Mouse (Mus musculus): Measurements from ENCODE around the gene Syce3. TPM values are rescaled to one million over a fixed set of nuclear protein-coding genes. Genes with fewer than 3 reads are reported as not detected.

The Syce3 gene
- polyA plus RNA-seq, 3 experiments from 2014 or later: not detected

DNA sequence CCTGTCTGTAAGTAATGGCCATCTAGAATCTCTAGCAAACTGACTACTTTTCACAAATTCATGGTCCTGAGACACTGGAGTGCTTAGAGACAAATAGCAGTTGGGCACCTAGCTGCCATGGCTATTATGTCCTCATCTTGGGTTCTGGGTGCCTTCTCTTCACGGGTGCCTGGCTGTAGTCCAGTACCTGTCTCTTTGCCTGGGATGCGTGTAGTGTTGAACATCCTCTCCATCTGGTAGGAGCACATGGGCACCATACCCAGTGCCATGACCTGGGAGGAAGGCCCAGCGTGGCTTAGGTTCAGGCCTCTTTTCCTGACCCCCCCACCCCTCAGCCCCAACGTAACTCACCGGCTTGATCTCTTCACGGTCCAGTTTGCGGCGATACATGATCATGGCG is 11.6 kb upstream of the Syce3 start:
- ATAC-seq: no peak

DNA sequence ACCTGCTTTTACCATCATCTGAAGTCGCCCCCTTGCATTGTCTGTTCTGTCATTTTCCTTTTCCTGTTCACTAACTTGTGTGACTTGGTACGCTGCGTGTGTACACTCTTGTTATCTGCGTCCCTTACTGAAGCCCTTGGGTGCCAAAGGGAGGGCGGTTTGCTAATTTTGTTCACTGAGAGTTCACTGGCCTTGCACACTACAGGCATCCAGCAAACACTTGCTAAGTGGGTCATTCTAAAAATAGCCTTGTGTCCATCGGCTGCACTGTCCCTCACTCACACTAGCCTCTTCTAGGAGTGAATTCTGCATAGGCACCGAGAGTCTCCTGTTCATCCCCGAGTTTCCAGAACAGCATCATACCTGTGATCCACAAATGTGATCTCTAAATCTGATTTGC is 5.0 kb upstream of the Syce3 start:
- ATAC-seq: no peak

DNA sequence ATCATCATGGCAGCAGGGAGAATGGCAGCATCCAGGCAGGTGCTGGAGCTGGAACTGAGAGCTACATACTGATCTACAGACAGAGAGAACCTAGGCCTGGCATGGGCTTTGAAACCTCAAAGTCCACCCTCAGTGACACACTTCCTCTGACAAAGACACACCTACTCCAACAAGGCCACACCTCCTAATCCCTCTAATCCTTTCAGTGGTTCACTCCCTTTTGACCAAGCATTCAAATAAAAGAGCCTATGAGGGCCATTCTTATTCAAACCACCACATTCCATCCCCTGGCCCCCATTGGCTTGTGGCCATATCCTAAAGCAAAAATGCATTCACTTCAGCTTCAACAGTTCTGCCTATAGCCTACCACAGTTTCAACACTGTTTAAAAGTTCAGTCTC is 3.6 kb downstream of the Syce3 start:
- ATAC-seq: no peak

DNA sequence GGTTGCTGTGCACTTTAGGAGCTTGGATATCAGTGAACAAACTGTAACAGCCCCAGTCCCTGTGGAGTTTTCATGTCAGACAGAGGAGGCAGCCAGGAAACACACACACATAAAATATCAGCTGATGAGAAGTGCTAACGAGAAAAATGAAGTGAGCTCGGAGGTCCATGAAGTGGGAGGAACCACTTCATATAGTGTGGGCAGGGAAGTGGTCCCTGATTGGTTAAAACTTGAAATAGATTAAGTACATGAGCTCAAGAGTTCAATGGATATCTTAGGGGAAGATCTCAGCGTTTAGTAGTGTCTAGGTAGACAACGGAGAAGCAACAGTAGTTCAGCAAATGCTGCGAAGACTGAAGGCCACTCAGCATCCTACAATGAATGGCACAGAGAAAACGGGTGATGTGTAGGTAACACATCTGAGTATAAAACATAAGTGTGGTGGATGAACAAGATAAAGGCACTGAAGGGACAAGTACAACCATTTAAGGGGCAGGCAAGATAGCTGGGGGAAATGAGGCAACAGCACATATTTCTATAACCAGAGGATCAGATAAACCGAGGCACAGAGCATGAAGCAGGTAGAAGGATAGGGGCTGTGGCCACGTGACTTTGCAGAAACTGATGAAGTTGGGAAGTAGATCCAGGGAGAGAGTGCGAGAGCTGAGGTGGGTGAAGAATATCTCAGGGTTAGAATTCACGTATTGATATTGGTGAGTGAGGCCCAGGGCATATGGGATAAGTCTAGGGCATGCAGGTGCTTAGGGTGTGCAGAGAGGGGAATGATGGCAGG is 5.3 kb downstream of the Syce3 start:
- ATAC-seq: no peak

DNA sequence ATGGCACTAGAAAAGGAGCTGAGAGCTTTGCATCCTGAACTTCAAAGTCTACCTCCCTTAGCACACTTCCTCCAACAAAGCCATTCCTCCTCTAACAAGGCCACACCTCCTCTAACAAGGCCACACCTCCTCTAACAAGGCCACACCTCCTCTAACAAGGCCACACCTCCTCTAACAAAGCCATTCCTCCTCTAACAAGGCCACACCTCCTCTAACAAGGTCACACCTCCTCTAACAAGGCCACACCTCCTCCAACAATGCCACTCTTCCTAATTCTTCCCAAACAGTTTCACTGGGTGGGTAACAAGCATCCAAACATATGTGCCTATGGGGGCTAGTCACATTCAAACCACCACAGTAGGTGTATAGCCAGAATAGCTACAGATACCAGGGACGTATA is 7.8 kb downstream of the Syce3 start:
- no peak for ATAC-seq

DNA sequence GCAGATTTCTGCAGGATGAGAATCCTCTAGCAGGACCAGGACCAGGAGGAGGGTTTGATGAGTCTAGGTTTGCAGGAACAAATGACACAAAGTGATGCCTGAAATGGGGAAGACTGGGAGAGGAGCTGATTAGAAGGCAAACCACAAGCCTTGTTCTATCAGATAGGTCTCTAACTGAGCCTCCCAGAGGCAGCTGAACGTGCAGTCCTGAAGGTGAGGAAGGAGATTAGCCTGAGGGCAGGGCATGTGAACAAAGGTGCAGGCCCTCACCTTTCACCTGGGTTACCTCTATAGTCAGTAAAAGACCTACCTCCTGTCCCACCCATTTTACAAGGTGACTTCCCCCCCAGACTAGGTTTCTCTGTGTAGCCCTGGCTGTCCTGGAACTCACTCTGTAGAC is 10.6 kb downstream of the Syce3 start:
- no peak for ATAC-seq

DNA sequence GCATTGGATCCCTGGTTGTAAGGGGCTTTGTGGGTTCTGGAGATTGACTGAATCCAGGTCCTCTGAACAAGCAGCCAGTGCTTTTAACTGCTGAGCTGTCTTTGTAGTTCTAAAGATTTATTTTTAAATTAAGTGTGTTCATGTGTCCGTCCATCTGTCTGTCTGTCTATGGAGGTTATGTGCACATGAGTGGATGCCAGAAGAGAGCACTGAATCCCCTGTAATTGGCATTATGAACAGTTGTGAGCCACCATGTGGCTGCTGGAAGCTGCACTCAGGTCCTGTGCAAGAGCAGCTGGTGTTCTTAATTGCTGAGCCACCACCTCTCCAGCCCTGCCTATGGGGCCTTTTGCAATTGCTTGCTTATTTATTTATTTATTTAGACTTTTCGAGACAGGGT is 12.2 kb downstream of the Syce3 start:
- ATAC-seq: no peak

DNA sequence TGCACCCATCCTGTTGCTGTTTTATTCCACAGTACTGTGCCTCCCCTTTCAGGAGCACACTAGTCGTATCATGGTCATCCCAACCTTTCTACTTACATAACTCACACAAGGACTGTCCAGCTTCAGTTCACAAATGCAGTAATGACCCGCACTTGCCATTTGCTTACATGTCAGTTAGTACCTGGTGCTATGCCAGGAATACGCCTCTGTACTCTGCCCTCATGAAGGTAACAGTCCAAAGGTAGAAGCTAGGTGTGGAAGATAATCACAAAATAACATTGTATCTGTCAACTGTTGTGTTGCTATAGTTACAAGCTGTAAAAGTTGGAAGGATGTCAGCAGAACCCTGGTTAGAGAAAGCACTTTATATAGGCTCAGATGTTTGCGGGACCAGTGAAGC is 13.4 kb downstream of the Syce3 start:
- ATAC-seq: no peak

DNA sequence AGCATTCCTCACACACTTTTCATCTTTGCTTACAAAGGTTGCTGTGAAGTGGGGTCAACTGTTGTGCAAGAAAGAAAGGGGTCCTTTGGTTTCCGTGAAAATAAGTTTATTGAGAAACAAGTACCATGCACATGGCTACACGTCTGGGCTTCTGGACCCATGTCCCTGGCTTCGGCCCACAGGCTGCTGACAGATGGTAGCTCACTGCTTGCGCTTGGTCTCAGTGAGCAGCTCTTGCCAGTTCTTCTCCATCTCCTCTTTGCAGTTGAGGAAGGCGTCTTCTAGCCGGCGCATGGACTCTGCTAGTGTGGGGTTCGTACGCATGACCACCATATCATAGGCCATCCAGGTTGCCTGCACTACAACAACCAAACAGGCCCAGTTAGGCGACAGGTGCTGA is 20.2 kb downstream of the Syce3 start:
- ATAC-seq: no peak

DNA sequence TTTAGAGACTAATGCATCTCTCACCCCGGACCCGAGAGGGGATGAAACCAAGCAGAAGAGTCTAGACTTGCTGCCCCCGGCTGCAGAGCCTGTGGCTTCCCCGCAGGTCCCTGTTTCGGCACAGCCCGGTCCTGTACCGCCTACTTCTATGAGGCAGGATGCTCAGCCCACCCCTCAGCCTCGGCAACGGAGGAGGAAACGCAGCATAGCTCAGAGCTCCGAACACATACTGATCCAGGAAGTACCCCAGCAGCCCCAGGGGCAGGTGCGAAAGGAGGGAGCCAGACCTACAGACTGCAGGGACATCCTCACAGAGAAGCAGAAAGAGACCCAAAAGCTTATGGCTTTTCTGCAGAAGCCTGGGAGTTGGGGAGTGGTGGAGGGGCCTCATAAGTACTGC is 23.2 kb downstream of the Syce3 start:
- ATAC-seq: peak; percentile 77

DNA sequence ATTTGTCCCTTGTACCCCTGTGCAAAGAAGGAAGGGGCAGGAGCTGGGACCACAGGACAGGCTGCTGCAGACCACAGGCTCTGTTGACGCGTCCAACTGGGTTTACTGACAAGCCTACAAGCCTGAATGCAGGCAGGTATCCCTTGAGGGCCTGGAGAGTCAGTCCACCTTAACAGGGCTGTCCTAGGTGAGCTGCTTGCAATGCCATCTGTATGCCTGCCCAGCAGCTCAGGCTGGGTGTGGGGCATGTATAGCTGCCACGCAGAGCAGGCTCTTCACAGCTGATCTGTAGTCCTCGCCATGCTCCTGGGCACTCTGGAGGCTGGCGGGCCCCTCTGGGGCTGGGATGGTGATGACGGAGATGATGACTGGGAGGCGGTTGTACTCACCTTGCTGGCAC is 25.7 kb downstream of the Syce3 start, which contains the start of gene Klhdc7b:
Klhdc7b (plus strand) TSS at position 301 of the 400 bp plus-strand sequence.
- ATAC-seq: no peak

DNA sequence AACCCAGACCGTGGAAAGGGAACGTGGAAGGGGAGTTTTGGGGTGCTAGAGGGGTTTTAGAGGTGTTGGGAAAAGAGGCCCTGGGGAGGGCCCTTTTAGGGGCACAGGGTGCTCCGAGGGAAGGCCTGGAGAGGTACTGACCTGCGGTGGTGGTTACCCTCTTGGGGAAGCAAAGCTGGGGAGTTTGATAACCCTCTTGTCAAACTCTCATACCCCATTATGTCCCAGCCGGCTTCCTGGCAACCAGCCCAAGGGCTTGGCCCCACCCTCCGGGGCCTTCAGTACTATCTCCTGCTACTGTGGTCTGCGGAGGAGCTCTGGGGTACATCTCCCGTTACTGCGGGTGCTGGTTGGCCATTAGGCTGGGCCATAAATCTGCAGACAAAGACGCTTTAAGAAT is 30.9 kb downstream of the Syce3 start:
- ATAC-seq: no peak

DNA sequence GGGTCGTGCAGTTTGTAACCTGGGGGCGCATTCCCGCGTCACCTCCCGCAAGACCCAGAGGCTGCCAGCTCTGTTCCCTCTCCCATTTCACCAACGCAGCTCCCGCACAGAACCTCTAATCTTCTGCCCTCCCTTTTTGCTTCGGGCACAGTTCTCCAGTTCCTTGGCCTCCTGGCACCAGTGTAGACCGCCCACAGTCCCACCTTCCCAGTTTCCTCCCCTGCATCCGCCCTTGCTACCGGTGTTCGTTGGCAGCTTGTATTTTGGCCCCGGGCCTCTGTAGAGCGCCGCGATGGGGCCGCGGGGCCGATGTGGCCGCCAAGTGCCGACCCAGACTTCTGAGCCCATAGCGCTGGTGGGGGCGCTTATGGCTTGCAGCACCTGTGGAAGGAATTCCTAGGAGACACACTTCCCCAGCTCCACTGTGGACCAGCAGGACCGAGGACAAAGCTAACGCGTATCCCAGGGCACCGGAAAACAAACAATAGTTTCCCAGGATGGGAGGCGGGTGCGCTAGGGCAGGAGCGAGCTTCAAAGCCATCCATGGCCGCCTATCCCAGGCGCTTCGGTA is 31.4 kb downstream of the Syce3 start, which contains the start of gene Odf3b:
Odf3b (minus strand) TSS at position 452 of the 571 bp plus-strand sequence.
- no peak for ATAC-seq

DNA sequence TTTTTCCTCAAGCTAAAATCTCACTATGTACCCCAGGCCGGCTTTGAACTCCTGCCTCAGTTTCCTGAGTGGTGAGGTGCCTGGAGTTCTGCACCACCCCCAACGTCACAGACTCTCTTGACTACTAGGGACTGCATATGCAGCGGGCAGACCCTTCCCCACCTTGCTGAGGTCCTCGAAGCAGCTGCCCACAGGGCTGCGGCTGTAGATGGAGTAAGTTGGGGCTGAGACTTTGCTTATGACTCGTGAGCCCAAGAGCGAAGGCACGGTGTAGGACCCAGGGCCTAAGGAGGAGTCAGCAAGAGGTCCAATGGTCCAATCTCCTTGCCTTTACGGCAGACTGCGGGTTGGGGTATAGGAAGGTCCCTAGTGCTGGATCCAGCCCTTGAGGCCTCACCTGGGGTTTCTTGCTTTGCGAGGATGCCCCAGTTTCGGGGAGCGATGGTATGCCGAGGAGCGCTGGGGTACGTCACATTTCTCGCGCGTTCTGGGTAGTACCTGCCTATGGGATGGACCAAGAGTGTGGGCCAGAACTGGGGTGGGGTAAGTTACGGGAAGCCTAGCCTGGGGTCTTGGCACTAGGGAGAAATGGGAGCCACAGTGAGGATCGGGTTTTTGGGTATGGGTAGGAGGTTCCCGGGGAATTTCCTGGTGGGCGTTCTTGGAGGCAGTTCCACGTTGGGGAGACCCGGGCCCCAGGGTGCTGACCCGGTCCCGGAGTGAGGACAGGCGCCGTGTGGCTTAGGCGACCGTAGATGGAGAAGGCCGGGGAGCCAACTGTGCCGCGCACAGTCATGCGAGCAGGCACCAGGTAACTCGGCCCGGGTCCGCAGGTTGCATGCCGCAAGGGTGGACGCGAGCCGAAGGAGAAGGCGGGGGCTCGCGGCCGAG is 32.1 kb downstream of the Syce3 start:
- no peak for ATAC-seq

DNA sequence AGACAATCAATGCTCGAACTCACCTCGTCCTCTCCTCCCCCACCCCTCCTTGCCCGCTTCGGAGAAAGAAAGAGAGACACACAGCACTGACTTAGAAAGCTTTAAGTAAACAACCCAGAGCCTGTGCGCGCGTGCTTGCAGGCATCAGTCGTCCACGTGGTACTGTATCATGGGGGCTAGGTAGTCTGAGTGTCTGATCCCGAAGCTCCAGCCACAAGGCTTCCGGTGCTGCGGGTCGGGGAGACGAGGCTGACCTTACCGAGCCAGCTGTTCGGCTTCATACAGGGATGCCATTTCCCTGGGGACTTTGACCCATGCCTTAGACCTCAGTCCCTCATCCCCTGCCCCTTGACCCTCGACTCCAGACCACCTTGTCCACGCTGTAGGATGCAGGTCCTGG is 32.9 kb downstream of the Syce3 start:
- ATAC-seq: no peak

DNA sequence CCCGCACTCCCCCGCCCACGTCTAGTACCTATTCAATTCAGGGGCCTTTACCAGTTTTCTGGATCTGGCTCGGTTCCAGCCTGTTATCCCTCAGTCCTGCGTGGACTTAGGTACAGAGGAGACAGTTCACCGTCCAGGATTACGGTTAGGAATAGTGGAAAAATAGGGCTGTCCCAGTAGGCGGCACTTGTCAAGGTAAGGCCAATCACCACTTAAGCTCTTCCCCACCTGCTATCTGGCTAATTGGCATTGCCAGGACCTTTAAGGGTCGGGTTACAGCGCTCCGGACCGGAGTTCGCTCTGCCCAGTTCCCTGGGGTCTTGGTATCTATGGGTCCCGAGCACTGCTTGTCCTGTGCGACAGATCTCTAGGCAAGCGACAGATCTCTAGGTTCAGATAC is 33.3 kb downstream of the Syce3 start, which contains the start of gene Tymp:
Tymp (minus strand) TSS at position 83 of the 400 bp plus-strand sequence.
- ATAC-seq: no peak

DNA sequence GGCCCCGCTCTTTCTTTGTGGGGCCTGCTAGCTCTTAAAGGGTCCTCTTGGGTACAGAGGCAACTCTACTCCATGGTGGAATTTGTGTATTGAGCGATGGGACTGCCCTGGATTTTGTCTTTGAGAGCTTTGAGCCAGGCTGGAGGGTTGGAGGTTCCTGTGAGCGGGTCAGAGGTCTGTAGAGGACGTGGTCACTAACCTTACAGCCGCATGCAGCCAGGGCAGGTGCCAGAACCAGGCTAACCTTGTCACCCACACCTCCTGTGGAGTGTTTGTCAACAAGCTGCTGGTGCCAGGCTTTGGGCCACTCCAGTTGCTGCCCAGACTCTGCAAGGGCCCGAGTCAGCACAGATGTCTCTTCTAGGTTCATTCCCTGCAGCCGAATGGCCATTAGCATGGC is 34.3 kb downstream of the Syce3 start:
- ATAC-seq: no peak

DNA sequence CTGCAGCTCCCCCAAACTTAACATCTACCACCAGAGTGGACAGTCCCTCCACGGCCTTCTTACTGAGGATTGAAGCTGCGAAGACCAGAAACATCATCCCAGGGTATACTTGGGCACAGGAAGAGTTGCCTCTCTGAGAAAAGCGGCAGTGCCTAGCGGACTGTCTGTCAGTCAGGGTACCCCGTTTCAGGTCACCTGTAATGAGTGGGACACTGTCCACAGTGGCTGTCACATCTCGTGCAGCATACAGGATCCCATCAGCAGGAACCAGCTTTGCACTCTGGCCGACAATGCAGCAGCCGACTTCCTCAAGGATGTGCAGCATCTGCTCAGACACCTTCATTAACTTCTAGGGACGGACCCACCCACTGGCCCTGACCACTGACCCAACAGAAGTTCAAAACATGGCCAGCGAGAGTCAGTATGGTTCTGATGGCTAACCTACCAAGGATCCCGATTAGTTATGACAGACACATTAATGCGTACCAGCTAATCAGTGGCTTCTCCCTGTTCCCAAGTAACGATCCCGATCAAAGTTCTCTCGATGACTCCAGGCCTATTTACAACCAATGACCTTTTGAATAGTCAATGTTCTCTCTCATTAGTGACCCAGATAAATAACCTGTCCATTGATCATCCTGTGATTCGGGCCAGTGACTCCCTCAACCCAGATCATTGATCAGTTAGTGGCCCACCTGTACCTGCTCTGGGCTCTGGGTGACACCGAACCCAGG is 35.3 kb downstream of the Syce3 start:
- no peak for ATAC-seq

DNA sequence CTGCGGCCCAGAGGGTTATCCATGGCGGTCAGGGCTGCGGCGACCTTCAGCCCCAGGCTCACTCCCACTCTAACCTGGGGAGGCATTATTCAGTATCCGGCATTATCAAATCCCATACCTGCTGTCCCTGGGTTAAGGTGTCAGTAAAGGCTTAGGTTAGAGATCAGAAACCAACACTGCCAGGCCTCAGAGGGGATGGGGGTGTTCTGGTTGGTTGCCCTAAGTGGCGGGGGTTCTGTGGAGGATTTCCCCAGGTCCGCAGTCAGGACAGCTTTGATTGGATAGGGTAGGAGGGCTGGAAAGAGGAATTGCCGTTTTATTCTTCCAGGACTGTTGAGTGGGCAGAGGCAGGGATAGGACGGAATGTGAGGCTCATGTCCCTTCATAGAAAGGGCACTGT is 36.0 kb downstream of the Syce3 start:
- no peak for ATAC-seq

DNA sequence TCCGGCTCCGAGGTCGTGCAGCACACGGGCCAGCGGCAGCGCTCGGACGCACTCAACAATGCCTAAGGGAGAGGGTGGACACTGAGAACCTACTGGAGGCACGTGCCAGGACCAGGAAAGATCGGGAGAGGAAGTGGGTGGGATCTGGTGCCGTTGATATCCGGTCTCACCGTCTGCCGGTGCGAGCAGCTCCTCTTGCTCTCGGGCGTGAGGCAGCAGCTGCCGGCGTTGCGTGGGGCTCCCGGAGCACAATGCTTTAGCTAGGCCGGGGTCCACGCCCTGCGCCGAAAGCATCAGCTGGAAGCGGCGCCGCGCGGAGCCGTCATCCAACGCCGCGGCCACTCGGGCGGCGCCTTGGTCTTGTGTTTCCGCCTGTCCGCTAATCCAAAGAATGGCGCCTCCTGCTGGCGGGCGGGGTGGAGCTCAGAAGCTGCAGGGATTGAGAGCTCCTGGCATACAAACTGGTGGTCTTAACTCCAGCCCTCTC is 36.5 kb downstream of the Syce3 start, which contains the start of gene Sco2:
Sco2 (minus strand) TSS at position 85 of the 487 bp plus-strand sequence.
- peak; percentile 66 for ATAC-seq

DNA sequence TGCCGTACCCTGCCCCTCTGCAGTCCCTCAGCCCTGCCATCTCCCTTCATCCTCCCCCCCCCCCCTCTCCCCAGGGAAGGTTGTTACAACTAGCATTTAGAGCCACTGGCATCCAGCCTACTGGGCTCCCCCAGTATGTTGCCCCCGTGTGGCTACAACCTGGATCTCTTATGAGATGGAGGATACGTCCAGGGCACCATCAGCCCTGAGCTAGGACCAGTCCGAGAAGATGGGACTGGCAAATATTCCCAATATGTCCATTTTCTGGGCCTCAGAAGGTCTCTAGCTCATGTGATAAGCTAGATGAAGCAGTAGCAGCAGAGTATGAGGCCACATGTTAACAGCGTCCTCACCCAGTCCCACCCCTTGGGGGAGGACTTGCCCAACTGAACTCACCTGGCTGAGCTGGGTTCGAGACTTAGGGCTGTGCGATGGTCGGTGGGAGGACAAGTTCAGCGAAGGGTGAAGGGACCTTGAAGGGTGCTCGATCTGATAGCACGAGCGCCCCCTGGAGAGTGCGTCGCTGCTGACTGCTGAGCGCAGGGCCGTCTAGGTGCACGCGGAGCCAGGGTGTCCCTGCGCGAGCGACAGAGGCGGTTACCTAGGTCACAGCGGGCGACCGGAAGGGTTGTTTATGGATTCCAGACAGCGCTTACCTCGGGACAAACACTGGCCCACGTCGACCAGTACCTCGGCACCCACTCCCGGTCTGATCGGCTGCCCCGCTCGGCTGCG is 37.1 kb downstream of the Syce3 start:
- peak; percentile 90 for ATAC-seq

DNA sequence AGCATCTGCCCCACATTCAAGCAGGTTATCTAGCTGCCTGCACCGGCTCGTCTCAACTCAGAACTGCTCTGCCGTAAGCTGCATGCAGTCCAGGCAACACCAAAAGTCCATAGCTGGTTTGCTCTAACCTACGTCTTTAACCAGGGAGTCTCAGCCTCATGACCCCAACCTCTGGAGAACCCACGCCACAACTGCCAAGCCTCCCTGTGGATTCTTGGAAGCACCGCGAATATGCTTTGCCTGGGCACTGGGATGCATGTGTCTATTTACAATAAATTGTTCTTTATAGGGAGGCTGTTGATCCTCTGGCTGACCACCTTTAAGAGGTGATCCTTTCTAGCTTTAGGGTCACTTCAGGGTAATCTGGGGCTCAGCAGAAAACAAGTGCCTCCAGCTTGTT is 37.8 kb downstream of the Syce3 start:
- no peak for ATAC-seq
